Mouse (Mus musculus) testis, adult 2 months (tissue): ENCODE measurements around the gene Cyb5rl. TPM values are rescaled to one million over a fixed set of nuclear protein-coding genes. Genes with fewer than 3 reads are reported as not detected.

Experiments
- H3K27ac ChIP-seq: fragments of 200-500 bp; 2 replicates; pipeline ENCODE4 v1.5.1; 2012; ENCODE audit warnings: low read depth, low read length; ENCODE audit not compliant: control insufficient read depth, insufficient read depth
- H3K27me3 ChIP-seq: fragments of 200-500 bp; 2 replicates; pipeline ENCODE4 v1.6.1; 2012; ENCODE audit warnings: mild to moderate bottlenecking, low read length, moderate library complexity; ENCODE audit not compliant: control insufficient read depth, insufficient read depth
- H3K36me3 ChIP-seq: fragments of 200-500 bp; 2 replicates; pipeline ENCODE4 v1.6.1; 2012; ENCODE audit warnings: mild to moderate bottlenecking, low read length; ENCODE audit not compliant: control insufficient read depth, insufficient read depth
- H3K4me1 ChIP-seq: fragments of 200-500 bp; 2 replicates; pipeline ENCODE4 v1.6.1; 2012; ENCODE audit warnings: low read length; ENCODE audit not compliant: control insufficient read depth, insufficient read depth
- H3K4me3 ChIP-seq: fragments of 200-500 bp; 2 replicates; pipeline ENCODE4 v1.5.1; 2012; ENCODE audit warnings: low read depth, mild to moderate bottlenecking, low read length, moderate library complexity, mixed read lengths; ENCODE audit not compliant: control insufficient read depth
- CTCF ChIP-seq: fragments of 200-500 bp; IDR thresholded peaks from 2 replicates; pipeline ENCODE4 v1.5.1; 2012; ENCODE audit warnings: low read depth, mild to moderate bottlenecking, inconsistent platforms, low read length, moderate library complexity; ENCODE audit not compliant: control insufficient read depth, insufficient read depth, insufficient replicate concordance
- POLR2A ChIP-seq: fragments of 200-500 bp; IDR thresholded peaks from 2 replicates; pipeline ENCODE4 v1.6.1; 2012; ENCODE audit warnings: low read depth, mild to moderate bottlenecking, inconsistent platforms, low read length, moderate library complexity; ENCODE audit not compliant: control insufficient read depth
- polyA plus RNA-seq: library from polyadenylated mRNA; depleted of rRNA; stranded (reverse); fragments of >200 nt; gene quantifications from 2 replicates; pipeline ENCODE4 v1.2.3, GENCODE M21; 2012

Gene Cyb5rl
- polyA plus RNA-seq, 1 experiment, result 5.7 TPM

DNA sequence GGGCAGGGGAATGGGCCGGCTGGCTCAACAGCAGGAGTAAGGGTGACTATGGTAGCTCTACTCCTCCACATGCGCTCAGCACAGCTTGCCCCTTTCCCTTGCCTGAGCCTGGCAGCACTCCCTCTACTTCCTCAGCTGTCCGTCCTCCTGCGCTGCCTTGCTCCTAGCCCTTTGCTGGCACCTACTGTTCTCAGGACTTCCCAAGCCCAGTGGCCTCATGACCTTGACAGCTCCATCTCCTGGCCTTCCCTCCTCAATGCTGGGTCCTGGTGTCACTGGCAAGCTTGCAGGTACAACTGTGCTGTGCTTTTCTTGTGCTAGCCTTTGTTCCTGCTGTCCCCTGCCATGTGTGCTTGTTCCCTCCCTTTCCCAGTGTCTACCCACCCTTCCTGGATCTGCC lies 16.3 kb downstream of the Cyb5rl start:
- Histone ChIP-seq H3K36me3 (no peaks in the 10 kb centered on the region), H3K27me3 (no peaks in the 10 kb centered on the region), H3K4me1 (peaks cover 3% of the 10 kb centered on the region), H3K27ac (no peak overlapping the region), H3K4me3 (no peak overlapping the region)
- TF ChIP-seq CTCF (peak; percentile 19; the same call in 1 of the 2 replicates), POLR2A (no peak)

DNA sequence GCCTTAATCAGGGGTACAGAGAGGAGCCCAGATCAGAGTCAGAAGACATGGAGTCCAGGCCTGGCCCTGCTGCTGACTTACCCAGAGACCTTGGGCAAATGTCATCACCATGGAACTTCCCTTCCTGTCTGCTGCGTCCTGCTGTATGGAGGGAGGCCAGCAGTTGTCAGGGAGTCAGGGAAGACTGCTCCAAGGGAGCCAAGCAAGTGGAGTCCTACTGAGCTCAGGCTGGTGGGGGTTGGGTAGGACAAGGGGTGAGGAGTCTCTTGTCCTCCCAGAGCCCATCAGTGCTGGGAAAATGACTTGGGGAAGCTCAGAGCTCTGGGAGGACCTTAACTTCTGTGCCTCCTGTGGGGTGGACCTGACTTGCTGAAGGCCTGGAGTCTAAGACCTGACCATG lies 17.6 kb downstream of the Cyb5rl start:
- H3K27me3 ChIP-seq, result no peaks in the 10 kb centered on the region
- no peak for TF ChIP-seq CTCF
- TF ChIP-seq POLR2A, result no peak
- H3K27ac ChIP-seq, result no peak overlapping the region
- no peaks in the 10 kb centered on the region for H3K36me3 ChIP-seq
- H3K4me3 ChIP-seq, result peak overlapping the region; percentile 35
- peaks cover 3% of the 10 kb centered on the region for H3K4me1 ChIP-seq

DNA sequence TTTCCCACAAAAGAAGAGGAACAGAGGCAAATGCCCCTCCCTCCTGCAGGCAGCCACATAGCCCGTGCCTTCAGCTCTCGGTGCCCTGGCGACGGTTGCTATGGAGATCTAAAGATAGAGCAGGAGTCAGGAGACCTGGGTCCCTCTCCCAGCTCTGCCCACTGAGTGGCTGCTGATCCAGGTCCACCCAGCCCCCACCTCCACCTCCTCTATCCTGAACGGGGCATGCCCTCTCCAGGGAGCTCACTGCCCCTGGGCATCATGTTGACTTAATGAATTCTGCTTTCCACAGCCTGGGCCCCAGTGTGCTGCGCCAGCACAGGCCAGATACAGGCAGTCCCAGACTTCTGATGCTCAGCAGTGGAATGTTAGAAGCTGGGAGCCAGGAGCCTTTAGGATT lies 18.1 kb downstream of the Cyb5rl start:
- TF ChIP-seq CTCF (no peak), POLR2A (no peak)
- Histone ChIP-seq H3K27ac (no peak overlapping the region), H3K4me1 (peaks cover 3% of the 10 kb centered on the region), H3K27me3 (no peaks in the 10 kb centered on the region), H3K36me3 (no peaks in the 10 kb centered on the region), H3K4me3 (peak overlapping the region; percentile 35)

DNA sequence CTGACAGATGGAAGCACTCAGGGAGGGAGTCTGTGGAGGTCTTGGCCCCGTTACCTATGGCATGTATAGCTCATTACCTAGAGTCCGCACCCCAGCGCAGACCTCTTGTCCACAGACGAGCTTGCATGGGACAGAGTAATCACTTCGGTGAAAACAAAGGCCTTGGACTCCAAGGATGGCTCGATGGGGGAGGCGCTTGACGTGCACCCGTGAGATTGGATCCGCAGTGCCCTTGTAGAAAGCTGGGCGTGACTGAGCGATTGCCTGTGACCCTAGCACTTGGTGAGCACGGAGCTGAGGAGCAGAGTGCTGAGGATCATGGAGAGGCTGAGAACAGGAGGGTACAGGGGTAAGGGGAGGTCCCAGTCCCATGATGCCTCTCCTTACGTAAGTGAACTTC lies 24.9 kb downstream of the Cyb5rl start:
- TF ChIP-seq CTCF, result no peak
- TF ChIP-seq POLR2A, result no peak
- H3K27me3 ChIP-seq, result no peaks in the 10 kb centered on the region
- 0 out of 2 replicates have a peak overlapping the region, but pooled peaks have one; percentile 36 for H3K27ac ChIP-seq
- H3K4me3 ChIP-seq, result no peak overlapping the region
- no peaks in the 10 kb centered on the region for H3K36me3 ChIP-seq
- no peaks in the 10 kb centered on the region for H3K4me1 ChIP-seq

DNA sequence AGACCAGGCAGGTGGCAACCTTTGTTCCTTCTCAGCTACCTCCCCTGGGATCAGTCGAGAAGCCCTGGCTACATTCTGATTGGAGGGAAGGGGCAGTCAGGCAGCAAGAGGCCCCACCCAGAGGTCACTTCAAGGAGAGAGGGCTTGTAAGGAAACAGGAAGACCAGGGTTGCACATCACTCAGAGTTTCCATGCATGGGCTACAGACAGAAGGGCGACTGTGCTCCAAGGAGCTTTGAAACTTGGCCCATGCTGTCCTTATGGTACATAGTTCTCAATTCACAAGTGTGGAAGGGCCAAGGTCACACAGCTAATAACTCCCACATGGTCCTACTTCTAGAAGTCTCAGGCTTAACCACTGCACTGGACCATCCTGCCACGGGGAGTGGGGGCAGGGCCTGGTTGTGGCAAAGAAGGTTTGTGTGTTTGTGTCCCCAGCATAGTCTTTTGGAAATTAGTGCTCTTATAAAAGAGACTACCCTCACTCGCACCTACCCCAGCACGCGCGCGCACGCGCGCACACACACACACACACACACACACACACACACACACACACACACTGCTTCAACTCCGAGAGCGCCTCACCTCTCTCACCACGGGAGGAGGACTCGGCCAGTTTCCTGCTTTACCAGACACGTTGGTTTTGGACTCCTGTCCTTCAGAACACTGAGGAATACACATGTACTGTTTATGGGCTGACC lies 27.8 kb downstream of the Cyb5rl start:
- H3K4me3 ChIP-seq, result no peak overlapping the region
- H3K27me3 ChIP-seq, result no peaks in the 10 kb centered on the region
- H3K4me1 ChIP-seq, result peaks cover 7% of the 10 kb centered on the region
- TF ChIP-seq CTCF, result no peak
- H3K36me3 ChIP-seq, result no peaks in the 10 kb centered on the region
- H3K27ac ChIP-seq, result no peak overlapping the region

DNA sequence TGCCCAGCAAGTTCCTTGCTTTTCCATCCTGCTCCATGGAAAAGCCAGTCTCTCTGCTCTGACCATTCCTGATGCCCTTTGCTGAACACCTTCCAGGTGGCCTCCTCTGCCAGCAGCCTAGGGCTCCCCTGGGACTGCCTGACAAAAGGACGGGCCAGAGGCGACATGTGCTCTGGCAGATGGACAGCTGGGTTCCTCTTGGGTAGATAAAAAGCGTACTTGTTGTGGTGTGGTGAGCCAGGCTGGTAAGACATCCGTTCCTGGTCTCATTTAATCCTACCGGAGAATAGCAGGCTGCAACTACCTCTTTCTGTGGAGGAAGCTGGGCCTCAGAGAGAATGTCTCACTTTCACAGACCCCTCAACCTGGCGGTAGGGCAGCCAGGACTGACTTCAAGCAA lies 29.3 kb downstream of the Cyb5rl start:
- Histone ChIP-seq H3K36me3 (no peaks in the 10 kb centered on the region), H3K4me1 (peaks cover 7% of the 10 kb centered on the region), H3K27ac (no peak overlapping the region), H3K4me3 (no peak overlapping the region), H3K27me3 (no peaks in the 10 kb centered on the region)
- TF ChIP-seq CTCF, result no peak
- TF ChIP-seq POLR2A, result no peak

DNA sequence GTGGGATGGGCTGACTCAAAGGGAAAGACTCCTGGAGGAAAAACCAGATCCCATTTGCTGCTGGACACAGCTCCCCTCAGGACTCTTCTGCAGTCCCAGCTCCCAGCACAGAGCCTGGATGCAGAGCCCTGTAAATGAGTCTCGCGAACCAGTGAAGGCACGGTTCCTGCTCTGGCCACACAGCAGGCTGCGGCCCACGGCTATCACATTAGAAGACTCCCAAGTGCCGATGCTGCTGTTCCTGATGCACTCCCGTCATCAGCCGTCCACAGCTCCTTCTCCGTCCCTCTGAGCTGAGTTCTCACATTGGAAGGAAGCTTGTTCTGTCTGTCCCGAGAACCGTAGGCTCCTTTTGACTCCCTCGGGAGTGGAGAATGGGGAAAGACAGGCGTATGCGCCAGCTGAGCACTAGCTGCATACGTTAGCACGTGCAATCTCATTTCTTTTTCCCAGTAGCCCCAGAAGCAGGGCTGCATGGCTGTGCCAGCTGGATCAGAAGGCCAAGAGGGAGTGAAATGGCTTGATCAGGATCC lies 30.1 kb downstream of the Cyb5rl start, which contains the start of gene Cdcp2:
Gene Cdcp2 (plus strand): TSS at position 51 of the 533 bp plus-strand sequence.
- H3K36me3 ChIP-seq, result no peaks in the 10 kb centered on the region
- H3K27me3 ChIP-seq, result no peaks in the 10 kb centered on the region
- H3K4me3 ChIP-seq, result no peak within 1 kb of the TSS
- no peak within 1 kb of the TSS for H3K27ac ChIP-seq
- TF ChIP-seq CTCF, result no peak
- peaks cover 7% of the 10 kb centered on the region for H3K4me1 ChIP-seq
